Mouse (Mus musculus): ENCODE results near the gene Col23a1. TPM values are rescaled to one million over a fixed set of nuclear protein-coding genes. Genes with fewer than 3 reads are reported as not detected.

The Col23a1 gene
- total RNA-seq, 2 experiments from 2014 or later: 11.1 to 11.3 TPM

DNA sequence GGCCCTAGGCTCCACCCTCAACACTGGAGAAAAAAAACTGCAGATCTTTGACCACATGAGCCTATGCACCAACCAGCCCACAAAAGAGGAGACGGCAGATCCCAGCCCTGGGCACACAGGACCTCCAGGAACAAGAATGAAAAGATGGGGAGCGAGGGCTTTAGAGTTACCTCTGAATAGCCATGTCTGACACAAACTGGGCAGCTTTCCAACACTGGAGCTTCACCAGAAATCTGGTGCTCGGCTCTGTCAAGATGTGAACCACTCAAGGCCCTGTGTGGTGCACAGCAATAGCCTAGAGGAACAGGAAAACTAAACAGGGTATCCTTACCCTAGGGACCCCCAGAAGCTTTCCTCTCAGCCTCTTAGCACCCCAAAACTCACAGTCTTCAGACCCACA lies 215.2 kb downstream of the Col23a1 start:
- no peak overlapping the region for H3K27ac ChIP-seq
- no peak for TF ChIP-seq CTCF (IDR thresholded peaks at IDR 0.05)
- intact Hi-C loops (cut with DNase I): loop anchor here (5.0 kb wide), 1 partner anchor 163 kb away; no protein-coding TSS in a partner anchor
- DNase-seq (ENCODE audit: extremely low spot score in 1 of 2, low spot score in 2 of 2): no peak
- H3K4me3 ChIP-seq: no peak overlapping the region

DNA sequence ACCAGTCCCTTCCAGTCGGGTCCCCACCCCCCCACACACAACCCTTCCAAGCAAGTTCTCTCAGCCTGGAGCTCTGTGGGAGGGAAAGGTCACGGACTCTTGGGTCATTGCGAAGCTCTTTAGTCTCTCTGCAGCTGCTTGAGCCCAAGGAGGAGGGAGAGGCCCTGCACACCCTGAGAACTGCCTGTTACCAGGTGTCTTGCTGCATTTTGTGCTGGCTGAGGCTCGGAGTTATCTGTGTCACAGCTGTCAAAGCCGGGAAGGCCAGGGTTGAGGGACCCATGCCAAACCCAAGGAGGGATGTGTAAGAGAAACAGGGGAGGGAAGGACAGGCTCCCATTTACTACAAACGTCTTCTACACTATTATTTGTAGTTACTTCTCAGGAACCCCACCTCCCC lies 218.3 kb downstream of the Col23a1 start:
- TF ChIP-seq CTCF (IDR thresholded peaks at IDR 0.05): no peak
- Histone ChIP-seq H3K4me3 (no peak overlapping the region), H3K27ac (no peak overlapping the region)
- no peak for DNase-seq (ENCODE audit: extremely low spot score in 1 of 2, low spot score in 2 of 2)
- intact Hi-C loops (cut with DNase I): no loop called here

DNA sequence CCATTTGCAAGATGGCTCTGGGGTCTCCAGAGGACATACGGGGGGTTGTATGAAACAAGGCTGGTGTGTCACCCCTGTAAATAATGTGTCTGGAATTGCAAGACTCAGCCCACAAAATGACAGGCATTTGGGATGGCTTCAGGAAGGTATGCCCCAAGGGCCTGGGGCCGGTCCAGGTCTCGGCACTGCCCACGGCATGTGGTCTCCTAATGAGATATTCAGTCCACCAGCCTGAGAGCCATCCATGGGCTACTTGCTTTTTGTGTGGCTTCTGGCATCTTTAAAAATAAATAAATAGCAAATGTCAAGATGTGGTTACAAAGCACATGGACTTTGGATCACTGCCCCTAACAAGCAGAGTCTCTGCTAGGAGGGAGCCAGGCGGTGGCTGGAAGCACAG lies 219.5 kb downstream of the Col23a1 start:
- Histone ChIP-seq H3K4me3 (no peak overlapping the region), H3K27ac (no peak overlapping the region)
- DNase-seq (ENCODE audit: extremely low spot score in 1 of 2, low spot score in 2 of 2): no peak
- no peak for TF ChIP-seq CTCF (IDR thresholded peaks at IDR 0.05)
- intact Hi-C loops (cut with DNase I): no loop called here

DNA sequence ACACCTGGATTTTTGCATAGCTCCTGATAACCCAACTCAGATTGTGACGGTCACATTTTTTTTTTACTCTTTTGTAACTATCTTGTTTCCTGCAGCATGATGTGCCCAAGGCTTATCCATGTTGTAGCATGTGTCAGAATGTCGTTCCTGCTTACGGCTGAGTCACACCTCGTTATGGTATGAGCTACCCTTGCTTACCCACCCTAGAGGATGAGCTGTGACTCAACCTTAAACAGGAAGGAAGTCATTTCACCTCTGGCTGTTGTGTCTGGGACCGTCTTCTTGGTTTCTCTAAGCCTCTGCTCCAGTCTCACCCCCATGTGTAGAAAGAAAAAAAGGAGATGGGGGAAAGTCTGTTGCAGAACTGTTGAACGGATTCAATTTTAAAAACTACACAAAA lies 223.3 kb downstream of the Col23a1 start:
- DNase-seq (ENCODE audit: extremely low spot score in 1 of 2, low spot score in 2 of 2): no peak
- intact Hi-C loops (cut with DNase I): no loop called here
- H3K27ac ChIP-seq: no peak overlapping the region
- H3K4me3 ChIP-seq: no peak overlapping the region
- no peak for TF ChIP-seq CTCF (IDR thresholded peaks at IDR 0.05)

DNA sequence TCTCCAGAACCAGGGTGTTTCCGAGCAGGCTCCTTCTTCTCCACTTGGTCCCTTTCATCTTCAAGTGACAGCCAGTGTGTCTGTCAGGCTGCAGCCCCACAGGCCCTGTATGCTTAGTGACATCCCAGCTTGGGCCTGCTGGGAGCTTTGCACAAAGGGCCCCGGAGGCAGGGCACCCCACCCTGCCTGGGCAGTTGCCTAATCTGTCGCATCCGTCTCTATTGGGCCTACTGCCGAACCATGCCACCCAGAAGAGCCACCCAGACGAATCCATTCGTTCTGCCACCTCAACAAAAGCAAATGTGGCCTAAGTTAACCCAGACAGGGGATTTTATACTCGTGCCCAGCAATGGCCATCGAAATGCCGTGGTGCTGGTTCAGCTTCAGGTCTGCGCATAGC lies 225.6 kb downstream of the Col23a1 start:
- no peak overlapping the region for H3K4me3 ChIP-seq
- intact Hi-C loops (cut with DNase I): no loop called here
- no peak overlapping the region for H3K27ac ChIP-seq
- DNase-seq (ENCODE audit: extremely low spot score in 1 of 2, low spot score in 2 of 2): no peak
- no peak for TF ChIP-seq CTCF (IDR thresholded peaks at IDR 0.05)

DNA sequence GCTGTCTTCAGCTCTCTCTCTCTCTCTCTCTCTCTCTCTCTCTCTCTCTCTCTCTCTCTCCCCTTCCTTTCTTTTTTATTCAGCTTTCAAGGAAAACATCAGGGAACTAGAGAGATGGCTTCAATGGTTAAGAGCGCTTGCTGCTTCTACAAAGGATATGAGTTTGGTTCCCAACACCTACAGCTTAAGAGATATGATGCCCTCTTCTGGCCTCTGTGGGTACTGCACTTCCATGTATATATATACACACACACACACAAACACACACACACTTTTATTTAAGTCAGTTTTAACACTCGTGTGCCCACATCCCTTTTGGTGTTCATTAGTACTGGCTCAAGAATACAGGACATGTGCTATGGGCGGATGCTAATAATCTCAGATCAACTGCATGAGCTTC lies 228.4 kb downstream of the Col23a1 start:
- Histone ChIP-seq H3K27ac (no peak overlapping the region), H3K4me3 (no peak overlapping the region)
- intact Hi-C loops (cut with DNase I): no loop called here
- no peak for DNase-seq (ENCODE audit: extremely low spot score in 1 of 2, low spot score in 2 of 2)
- peak; percentile 10 for TF ChIP-seq CTCF (IDR thresholded peaks at IDR 0.05)

DNA sequence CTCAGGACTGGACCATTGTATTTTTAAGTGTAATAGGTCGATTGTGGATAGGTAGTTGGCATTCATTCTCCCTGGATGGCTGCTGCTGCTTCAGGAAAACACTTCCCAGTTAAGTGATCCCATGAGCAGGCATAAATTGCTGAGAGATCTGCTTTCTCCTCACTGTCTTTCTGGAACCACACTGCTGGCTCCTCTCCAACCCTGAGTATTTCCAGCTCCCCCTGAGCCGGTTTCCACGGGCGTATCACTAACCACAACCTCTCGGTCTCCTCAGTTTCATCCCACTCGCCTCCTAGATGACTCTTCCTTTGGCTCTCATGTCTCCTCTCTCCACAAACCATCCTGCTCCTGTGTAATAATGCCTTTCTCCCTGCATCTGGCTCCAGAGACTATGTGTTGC lies 228.9 kb downstream of the Col23a1 start:
- no peak for DNase-seq (ENCODE audit: extremely low spot score in 1 of 2, low spot score in 2 of 2)
- Histone ChIP-seq H3K27ac (no peak overlapping the region), H3K4me3 (no peak overlapping the region)
- no peak for TF ChIP-seq CTCF (IDR thresholded peaks at IDR 0.05)
- intact Hi-C loops (cut with DNase I): no loop called here

DNA sequence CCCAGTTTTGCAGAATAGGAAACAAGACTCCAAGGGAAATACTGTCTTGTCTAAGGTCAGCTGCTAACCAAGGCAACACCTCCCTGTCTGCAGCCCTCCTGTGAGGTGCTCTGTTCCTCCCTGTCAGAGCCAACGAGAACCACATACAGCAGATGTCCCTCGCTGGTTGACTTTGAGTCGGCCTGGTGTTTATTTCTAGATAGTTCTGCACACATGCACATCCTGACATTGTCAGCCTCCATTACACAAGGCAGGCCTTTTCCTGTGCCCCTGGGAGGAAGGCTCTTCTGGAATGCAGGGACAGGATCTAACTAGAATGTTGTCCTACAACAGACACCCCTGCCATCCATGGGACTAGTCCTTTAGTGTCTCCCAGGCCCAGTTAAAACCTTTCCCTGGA lies 231.7 kb downstream of the Col23a1 start:
- intact Hi-C loops (cut with DNase I): no loop called here

DNA sequence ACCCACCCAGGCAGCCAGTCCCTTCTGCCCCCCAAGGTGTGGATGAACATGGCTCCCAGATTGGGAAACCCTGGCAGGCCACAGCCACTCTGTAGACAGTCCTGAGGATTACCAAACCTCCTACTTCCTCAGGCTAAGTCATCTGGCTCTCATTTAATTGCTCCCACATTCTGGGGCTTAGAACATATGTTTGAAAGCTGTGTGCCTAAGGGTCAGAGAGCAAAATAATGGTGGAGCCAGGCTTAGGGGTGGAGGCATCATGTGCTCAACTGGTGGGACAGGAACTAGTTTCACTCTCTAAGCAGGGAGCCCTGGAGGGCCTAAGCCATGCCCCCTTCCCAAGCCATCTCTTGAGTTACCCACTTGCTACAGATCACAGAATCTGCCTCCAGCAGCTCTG lies 233.5 kb downstream of the Col23a1 start:
- TF ChIP-seq CTCF (IDR thresholded peaks at IDR 0.05): no peak
- intact Hi-C loops (cut with DNase I): no loop called here
- DNase-seq (ENCODE audit: extremely low spot score in 1 of 2, low spot score in 2 of 2): no peak
- no peak overlapping the region for H3K27ac ChIP-seq
- no peak overlapping the region for H3K4me3 ChIP-seq

More for the DNA sequence above, 231.7 kb downstream of the Col23a1 start:
- no peak for TF ChIP-seq CTCF (IDR thresholded peaks at IDR 0.05)
- DNase-seq (ENCODE audit: extremely low spot score in 1 of 2, low spot score in 2 of 2): no peak
- Histone ChIP-seq H3K27ac (no peak overlapping the region), H3K4me3 (no peak overlapping the region)

DNA sequence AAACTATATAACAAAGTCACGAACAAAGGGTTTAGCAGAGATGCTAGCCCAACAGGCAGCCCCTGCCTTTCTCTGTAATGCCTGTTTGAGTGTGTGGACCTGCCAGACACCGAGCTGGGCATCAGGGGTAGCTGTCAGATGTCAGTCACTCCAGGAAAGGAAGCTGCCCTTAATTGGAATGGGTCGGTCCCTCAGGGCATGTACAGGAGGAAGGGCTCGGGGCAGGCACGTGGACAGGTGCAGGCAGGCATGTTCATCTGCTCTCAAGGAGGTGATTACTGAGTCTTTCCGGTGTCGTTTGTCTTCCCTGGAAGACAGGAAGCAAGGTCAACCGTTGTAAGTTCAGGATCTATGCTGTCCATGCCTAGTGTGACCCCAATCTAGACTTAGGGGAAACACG lies 233.9 kb downstream of the Col23a1 start:
- DNase-seq (ENCODE audit: extremely low spot score in 1 of 2, low spot score in 2 of 2): no peak
- TF ChIP-seq CTCF (IDR thresholded peaks at IDR 0.05): no peak
- Histone ChIP-seq H3K4me3 (no peak overlapping the region), H3K27ac (no peak overlapping the region)
- intact Hi-C loops (cut with DNase I): no loop called here

DNA sequence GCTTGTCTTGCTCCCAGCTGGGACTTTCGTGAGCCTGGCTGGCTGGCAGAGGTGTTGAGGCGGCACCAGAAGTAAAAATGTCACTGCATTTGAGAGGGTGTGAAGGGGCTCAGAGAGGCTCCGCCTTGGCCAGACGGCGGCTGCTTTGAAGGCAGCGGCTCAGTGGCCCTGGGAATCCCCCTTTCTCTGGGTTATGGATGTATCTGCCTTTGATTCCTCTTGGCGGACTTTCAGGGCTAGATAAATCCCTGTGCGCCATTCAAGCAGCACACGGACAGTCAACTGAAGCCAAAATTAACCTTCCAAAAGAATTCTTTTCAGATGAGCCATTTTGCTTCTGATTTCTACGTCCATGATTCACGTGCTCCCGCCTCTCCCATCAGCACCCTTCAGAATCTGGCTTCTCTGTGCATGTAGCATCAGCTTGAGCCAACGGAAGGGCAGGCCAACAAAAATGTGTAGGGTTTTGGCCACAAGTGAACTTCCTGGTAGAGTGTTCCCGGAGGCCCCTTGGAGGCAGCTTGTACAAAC lies 237.0 kb downstream of the Col23a1 start:
- TF ChIP-seq CTCF (IDR thresholded peaks at IDR 0.05): no peak

DNA sequence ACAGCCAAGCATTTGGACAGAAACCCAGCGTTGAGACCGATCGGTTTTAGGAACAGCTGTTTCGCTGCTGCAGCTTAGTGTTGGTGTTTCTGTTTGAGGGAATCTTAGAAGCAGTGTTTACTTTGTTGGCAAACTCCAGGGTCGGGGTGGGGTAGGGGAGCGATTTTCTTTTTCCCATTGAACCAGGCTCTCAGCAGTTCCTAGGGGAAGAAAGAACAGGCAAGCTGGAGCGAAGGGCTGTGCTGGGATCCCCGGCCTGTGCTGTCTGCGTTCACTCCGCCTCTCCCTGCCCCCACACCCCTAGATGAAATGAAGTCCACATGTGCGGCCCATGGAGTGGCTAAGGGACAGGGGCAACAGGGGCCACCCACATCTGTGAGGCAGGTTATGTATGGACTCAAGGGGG lies 243.4 kb downstream of the Col23a1 start:
- no peak for TF ChIP-seq CTCF (IDR thresholded peaks at IDR 0.05)
- H3K4me3 ChIP-seq: no peak overlapping the region
- no peak for DNase-seq (ENCODE audit: extremely low spot score in 1 of 2, low spot score in 2 of 2)
- intact Hi-C loops (cut with DNase I): loop anchor here (5.0 to 10.0 kb wide), 2 partner anchors 86 to 478 kb away; partner anchors contain the start of gene Zfp354a
- H3K27ac ChIP-seq: no peak overlapping the region

More for the DNA sequence above, 237.0 kb downstream of the Col23a1 start:
- intact Hi-C loops (cut with DNase I): no loop called here
- H3K27ac ChIP-seq: no peak overlapping the region
- DNase-seq (ENCODE audit: extremely low spot score in 1 of 2, low spot score in 2 of 2): no peak
- H3K4me3 ChIP-seq: no peak overlapping the region

DNA sequence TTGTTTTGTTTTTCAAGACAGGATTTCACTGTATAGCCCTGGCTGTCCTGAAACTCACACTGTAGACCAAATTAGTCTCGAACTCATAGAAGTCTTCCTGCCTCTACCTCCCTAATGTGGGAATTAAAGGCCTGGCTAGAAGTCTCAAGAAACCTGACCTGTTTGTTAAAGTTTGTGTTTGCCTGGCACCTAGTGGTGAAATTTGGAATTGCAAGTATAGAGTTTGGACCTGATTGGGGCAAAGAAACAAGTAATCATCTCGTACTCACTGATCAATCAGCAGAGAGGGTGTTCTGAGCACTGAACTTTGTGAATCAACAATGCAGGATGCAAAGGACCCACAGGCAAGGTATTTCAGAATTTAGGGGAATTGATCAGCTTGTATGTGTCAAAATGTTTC lies 244.6 kb downstream of the Col23a1 start:
- DNase-seq (ENCODE audit: extremely low spot score in 1 of 2, low spot score in 2 of 2): peak; percentile 49 to 69
- peak; percentile 90 for TF ChIP-seq CTCF (IDR thresholded peaks at IDR 0.05)
- intact Hi-C loops (cut with DNase I): loop anchor here (1.0 to 10.0 kb wide), 4 partner anchors 87 to 480 kb away; partner anchors contain the start of genes Col23a1 and Zfp354a
- no peak overlapping the region for H3K27ac ChIP-seq
- no peak overlapping the region for H3K4me3 ChIP-seq

All from left cerebral cortex, adult 2 months (tissue).